Mouse (Mus musculus): ENCODE data around the gene Lhfpl3. TPM values are rescaled to one million over a fixed set of nuclear protein-coding genes. Genes with fewer than 3 reads are reported as not detected.

Gene Lhfpl3
- polyA plus RNA-seq, 1 experiment from 2014 or later, result 0.24 TPM

- H3K36me3 ChIP-seq (ENCODE audit: control insufficient read depth, insufficient read depth, low read length), result no peaks in the 10 kb centered on the region
- no peak overlapping the region for H3K4me2 ChIP-seq (ENCODE audit: low read depth, severe bottlenecking)
- ATAC-seq (ENCODE audit: insufficient number of reproducible peaks, low FRiP score, low TSS enrichment, low read depth) (no peak), DNase-seq (ENCODE audit: low spot score) (no peak)
- WGBS, result 84% methylated on average over 6 of the region's 6 CpGs
- no peak overlapping the region for H3K4me3 ChIP-seq (ENCODE audit: low read depth, low read length)
- no peak overlapping the region for H3K27ac ChIP-seq (replicated peaks; ENCODE audit: low read depth, low read length)
- no peak overlapping the region for H3K9ac ChIP-seq (ENCODE audit: low read length)
- H3K4me1 ChIP-seq (ENCODE audit: control insufficient read depth, insufficient read depth, low read length), result no peaks in the 10 kb centered on the region
- no peaks in the 10 kb centered on the region for H3K27me3 ChIP-seq (ENCODE audit: control insufficient read depth, insufficient read depth, low read length)
- H3K9me3 ChIP-seq (ENCODE audit: control insufficient read depth, low read length), result no peaks in the 10 kb centered on the region
Observed at GRCm38 (mm10) chr5:23034944-23035726, 289.3 kb downstream of the Lhfpl3 start.

- Histone ChIP-seq H3K9ac (ENCODE audit: low read length) (no peak overlapping the region), H3K36me3 (ENCODE audit: control insufficient read depth, insufficient read depth, low read length) (no peaks in the 10 kb centered on the region), H3K27me3 (ENCODE audit: control insufficient read depth, insufficient read depth, low read length) (no peaks in the 10 kb centered on the region), H3K27ac (replicated peaks; ENCODE audit: low read depth, low read length) (no peak overlapping the region), H3K4me1 (ENCODE audit: control insufficient read depth, insufficient read depth, low read length) (no peaks in the 10 kb centered on the region), H3K4me3 (ENCODE audit: low read depth, low read length) (no peak overlapping the region), H3K4me2 (ENCODE audit: low read depth, severe bottlenecking) (no peak overlapping the region), H3K9me3 (ENCODE audit: control insufficient read depth, low read length) (no peaks in the 10 kb centered on the region)
- no peak for DNase-seq (ENCODE audit: low spot score)
- no peak for ATAC-seq (ENCODE audit: insufficient number of reproducible peaks, low FRiP score, low TSS enrichment, low read depth)
- WGBS, result 75% methylated on average over 5 of the region's 5 CpGs
Observed at GRCm38 (mm10) chr5:23035727-23036029, 289.8 kb downstream of the Lhfpl3 start.

GRCm38 (mm10) chr5:23040429-23040828 lies 294.6 kb downstream of the Lhfpl3 start:
- Histone ChIP-seq H3K9me3 (ENCODE audit: control insufficient read depth, low read length) (no peaks in the 10 kb centered on the region), H3K4me2 (ENCODE audit: low read depth, severe bottlenecking) (no peak overlapping the region), H3K4me1 (ENCODE audit: control insufficient read depth, insufficient read depth, low read length) (no peaks in the 10 kb centered on the region), H3K4me3 (ENCODE audit: low read depth, low read length) (no peak overlapping the region), H3K27ac (replicated peaks; ENCODE audit: low read depth, low read length) (no peak overlapping the region), H3K36me3 (ENCODE audit: control insufficient read depth, insufficient read depth, low read length) (no peaks in the 10 kb centered on the region), H3K27me3 (ENCODE audit: control insufficient read depth, insufficient read depth, low read length) (no peaks in the 10 kb centered on the region), H3K9ac (ENCODE audit: low read length) (no peak overlapping the region)
- DNase-seq (ENCODE audit: low spot score) (no peak), ATAC-seq (ENCODE audit: insufficient number of reproducible peaks, low FRiP score, low TSS enrichment, low read depth) (no peak)
- WGBS, result 87% methylated on average over 4 of the region's 4 CpGs

GRCm38 (mm10) chr5:23042862-23043261 lies 297.0 kb downstream of the Lhfpl3 start:
- Histone ChIP-seq H3K27ac (replicated peaks; ENCODE audit: low read depth, low read length) (no peak overlapping the region), H3K9me3 (ENCODE audit: control insufficient read depth, low read length) (no peaks in the 10 kb centered on the region), H3K27me3 (ENCODE audit: control insufficient read depth, insufficient read depth, low read length) (no peaks in the 10 kb centered on the region), H3K4me2 (ENCODE audit: low read depth, severe bottlenecking) (no peak overlapping the region), H3K9ac (ENCODE audit: low read length) (no peak overlapping the region), H3K36me3 (ENCODE audit: control insufficient read depth, insufficient read depth, low read length) (no peaks in the 10 kb centered on the region), H3K4me3 (ENCODE audit: low read depth, low read length) (no peak overlapping the region), H3K4me1 (ENCODE audit: control insufficient read depth, insufficient read depth, low read length) (no peaks in the 10 kb centered on the region)
- 95% methylated on average over 5 of the region's 5 CpGs for WGBS
- ATAC-seq (ENCODE audit: insufficient number of reproducible peaks, low FRiP score, low TSS enrichment, low read depth) (no peak), DNase-seq (ENCODE audit: low spot score) (no peak)

- Histone ChIP-seq H3K4me2 (ENCODE audit: low read depth, severe bottlenecking) (no peak overlapping the region), H3K4me1 (ENCODE audit: control insufficient read depth, insufficient read depth, low read length) (no peaks in the 10 kb centered on the region), H3K4me3 (ENCODE audit: low read depth, low read length) (no peak overlapping the region), H3K36me3 (ENCODE audit: control insufficient read depth, insufficient read depth, low read length) (no peaks in the 10 kb centered on the region), H3K27me3 (ENCODE audit: control insufficient read depth, insufficient read depth, low read length) (no peaks in the 10 kb centered on the region), H3K9me3 (ENCODE audit: control insufficient read depth, low read length) (no peaks in the 10 kb centered on the region), H3K9ac (ENCODE audit: low read length) (no peak overlapping the region), H3K27ac (replicated peaks; ENCODE audit: low read depth, low read length) (no peak overlapping the region)
- ATAC-seq (ENCODE audit: insufficient number of reproducible peaks, low FRiP score, low TSS enrichment, low read depth) (no peak), DNase-seq (ENCODE audit: low spot score) (no peak)
- 78% methylated on average over 7 of the region's 7 CpGs for WGBS
Observed at GRCm38 (mm10) chr5:23049083-23049663, 303.3 kb downstream of the Lhfpl3 start.

GRCm38 (mm10) chr5:23051458-23051857 lies 305.6 kb downstream of the Lhfpl3 start:
- H3K4me2 ChIP-seq (ENCODE audit: low read depth, severe bottlenecking), result no peak overlapping the region
- no peak for DNase-seq (ENCODE audit: low spot score)
- H3K27ac ChIP-seq (replicated peaks; ENCODE audit: low read depth, low read length), result no peak overlapping the region
- no peak overlapping the region for H3K4me3 ChIP-seq (ENCODE audit: low read depth, low read length)
- H3K36me3 ChIP-seq (ENCODE audit: control insufficient read depth, insufficient read depth, low read length), result no peaks in the 10 kb centered on the region
- whole genome bisulfite sequencing, result 83% methylated on average over 5 of the region's 5 CpGs
- no peaks in the 10 kb centered on the region for H3K4me1 ChIP-seq (ENCODE audit: control insufficient read depth, insufficient read depth, low read length)
- H3K27me3 ChIP-seq (ENCODE audit: control insufficient read depth, insufficient read depth, low read length), result no peaks in the 10 kb centered on the region
- H3K9me3 ChIP-seq (ENCODE audit: control insufficient read depth, low read length), result no peaks in the 10 kb centered on the region
- no peak for ATAC-seq (ENCODE audit: insufficient number of reproducible peaks, low FRiP score, low TSS enrichment, low read depth)
- H3K9ac ChIP-seq (ENCODE audit: low read length), result no peak overlapping the region

GRCm38 (mm10) chr5:23094894-23095293 lies 349.0 kb downstream of the Lhfpl3 start:
- WGBS, result 78% methylated on average over 1 of the region's 1 CpGs
- Histone ChIP-seq H3K4me2 (ENCODE audit: low read depth, severe bottlenecking) (no peak overlapping the region), H3K27me3 (ENCODE audit: control insufficient read depth, insufficient read depth, low read length) (no peaks in the 10 kb centered on the region), H3K4me1 (ENCODE audit: control insufficient read depth, insufficient read depth, low read length) (no peaks in the 10 kb centered on the region), H3K36me3 (ENCODE audit: control insufficient read depth, insufficient read depth, low read length) (no peaks in the 10 kb centered on the region), H3K27ac (replicated peaks; ENCODE audit: low read depth, low read length) (no peak overlapping the region), H3K9ac (ENCODE audit: low read length) (no peak overlapping the region), H3K9me3 (ENCODE audit: control insufficient read depth, low read length) (no peaks in the 10 kb centered on the region), H3K4me3 (ENCODE audit: low read depth, low read length) (no peak overlapping the region)
- no peak for DNase-seq (ENCODE audit: low spot score)
- ATAC-seq (ENCODE audit: insufficient number of reproducible peaks, low FRiP score, low TSS enrichment, low read depth), result no peak

- Histone ChIP-seq H3K27me3 (ENCODE audit: control insufficient read depth, insufficient read depth, low read length) (no peaks in the 10 kb centered on the region), H3K27ac (replicated peaks; ENCODE audit: low read depth, low read length) (no peak overlapping the region), H3K36me3 (ENCODE audit: control insufficient read depth, insufficient read depth, low read length) (no peaks in the 10 kb centered on the region), H3K4me3 (ENCODE audit: low read depth, low read length) (no peak overlapping the region), H3K4me2 (ENCODE audit: low read depth, severe bottlenecking) (no peak overlapping the region), H3K9me3 (ENCODE audit: control insufficient read depth, low read length) (no peaks in the 10 kb centered on the region), H3K4me1 (ENCODE audit: control insufficient read depth, insufficient read depth, low read length) (no peaks in the 10 kb centered on the region), H3K9ac (ENCODE audit: low read length) (no peak overlapping the region)
- 60% methylated on average over 2 of the region's 2 CpGs for WGBS
- ATAC-seq (ENCODE audit: insufficient number of reproducible peaks, low FRiP score, low TSS enrichment, low read depth) (no peak), DNase-seq (ENCODE audit: low spot score) (no peak)
Observed at GRCm38 (mm10) chr5:23106536-23106935, 360.7 kb downstream of the Lhfpl3 start.

- Histone ChIP-seq H3K36me3 (ENCODE audit: control insufficient read depth, insufficient read depth, low read length) (no peaks in the 10 kb centered on the region), H3K27me3 (ENCODE audit: control insufficient read depth, insufficient read depth, low read length) (no peaks in the 10 kb centered on the region), H3K4me3 (ENCODE audit: low read depth, low read length) (no peak overlapping the region), H3K4me1 (ENCODE audit: control insufficient read depth, insufficient read depth, low read length) (no peaks in the 10 kb centered on the region), H3K9ac (ENCODE audit: low read length) (no peak overlapping the region), H3K9me3 (ENCODE audit: control insufficient read depth, low read length) (no peaks in the 10 kb centered on the region), H3K27ac (replicated peaks; ENCODE audit: low read depth, low read length) (no peak overlapping the region), H3K4me2 (ENCODE audit: low read depth, severe bottlenecking) (no peak overlapping the region)
- DNase-seq (ENCODE audit: low spot score), result no peak
- 86% methylated on average over 6 of the region's 6 CpGs for WGBS
- ATAC-seq (ENCODE audit: insufficient number of reproducible peaks, low FRiP score, low TSS enrichment, low read depth), result no peak
Observed at GRCm38 (mm10) chr5:23111307-23111706, 365.4 kb downstream of the Lhfpl3 start.
